Mouse (Mus musculus) c-Kit-positive CD71-positive TER-119-negative erythroid progenitor cells, embryonic 14.5 days (primary cell): ENCODE data around the gene Dnajc12.
"Not testable (repeated sequence)": the region's sequence is repeated elsewhere in the genome, so short reads cannot be mapped to it uniquely, and the experiment has no call there.

Experiments used
- DNase-seq: peaks from one replicate; pipeline ENCODE4 v3.0.0-alpha.2; 2013; ENCODE audit warnings: low read depth

Dnajc12 gene

DNA sequence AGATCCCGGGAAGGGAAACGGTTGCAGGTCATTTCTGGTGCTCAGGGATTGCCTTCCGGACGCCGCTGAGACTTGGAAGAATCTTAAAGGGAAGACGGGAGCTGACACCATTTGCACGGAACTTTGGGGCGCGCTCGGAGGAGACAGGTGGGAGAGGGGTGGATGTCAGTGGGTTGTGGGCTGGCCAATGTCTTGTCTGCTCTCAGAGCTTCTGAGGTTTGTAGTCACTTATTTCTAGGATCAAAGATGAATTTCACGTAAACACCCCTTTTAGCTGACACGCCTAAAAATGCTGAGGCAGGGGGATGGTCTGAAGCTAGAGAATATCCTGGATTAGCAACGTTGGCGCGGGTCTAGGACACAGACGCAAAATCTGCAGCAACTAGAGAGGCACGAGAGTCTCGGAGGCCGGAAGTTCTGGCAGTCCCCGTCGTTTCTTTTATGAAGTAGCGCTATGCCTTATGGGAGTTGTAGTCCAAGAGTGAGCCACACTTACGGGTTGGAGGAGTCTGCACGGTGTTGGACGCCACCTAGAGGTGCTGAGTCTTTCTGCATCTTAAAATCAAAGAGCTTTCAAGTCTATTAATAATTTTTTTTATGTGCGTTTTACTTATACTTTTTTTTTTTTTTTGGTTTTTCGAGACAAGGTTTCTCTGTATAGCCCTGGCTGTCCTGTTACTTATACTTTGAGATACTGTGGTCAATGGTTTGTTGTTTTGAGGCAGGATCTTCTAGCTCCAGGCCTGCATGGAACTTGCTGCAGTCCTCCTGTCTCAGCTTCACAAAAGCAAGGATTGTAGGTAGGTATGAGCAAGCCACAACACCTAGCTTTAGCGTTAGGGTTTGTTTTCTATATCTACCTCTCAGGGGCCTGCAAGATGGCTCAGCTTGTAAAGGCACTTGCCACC lies at the start of gene Dnajc12:
Dnajc12 (plus strand) TSS at position 72 of the 908 bp plus-strand sequence.
- peak; percentile 96 for DNase-seq

DNA sequence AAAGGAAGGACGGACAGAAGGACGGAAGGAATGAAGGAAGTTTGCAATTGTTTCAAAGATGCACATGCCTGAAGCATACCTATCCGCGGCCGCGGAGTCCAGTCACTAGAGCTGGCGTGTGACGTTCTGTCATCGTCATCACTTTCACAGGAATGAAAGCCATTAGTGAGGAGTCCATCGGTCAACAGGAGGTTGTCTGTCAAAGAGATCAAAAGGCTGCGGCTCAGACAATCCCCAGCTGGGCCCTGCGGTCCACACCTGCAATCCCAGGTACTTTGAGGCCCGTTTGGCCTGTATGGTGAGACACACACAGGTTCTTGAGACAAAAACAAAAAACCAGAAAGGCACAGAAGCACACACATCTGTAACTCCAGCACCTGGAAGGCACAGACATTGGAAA lies 45.3 kb upstream of the Dnajc12 start:
- DNase-seq: no peak

- no peak for DNase-seq
Measured at GRCm38 (mm10) chr10:63337326-63337725, 44.9 kb upstream of the Dnajc12 start.

GRCm38 (mm10) chr10:63337951-63338836 lies 44.0 kb upstream of the Dnajc12 start:
- no peak for DNase-seq

- peak; percentile 78 for DNase-seq
Measured at GRCm38 (mm10) chr10:63338914-63339643, 43.2 kb upstream of the Dnajc12 start.

DNA sequence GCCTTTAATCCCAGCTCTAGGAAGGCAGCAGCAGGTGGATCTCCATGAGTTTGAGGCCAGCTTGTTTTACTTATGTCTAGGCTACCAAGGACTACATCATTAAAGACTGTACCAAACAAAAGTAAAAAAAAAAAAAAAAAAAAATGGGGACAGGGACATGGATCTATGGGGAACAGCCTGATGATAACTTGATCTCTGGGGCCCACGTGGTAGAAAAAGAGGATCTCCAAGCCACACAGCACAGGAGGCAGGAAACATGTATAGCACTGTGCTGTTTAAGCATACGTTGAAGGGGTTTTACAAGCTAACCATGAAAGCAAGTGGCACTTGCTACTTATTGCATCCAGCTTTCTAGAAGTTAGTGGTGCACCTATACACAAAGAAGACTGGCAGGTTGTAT lies 40.9 kb upstream of the Dnajc12 start:
- no peak for DNase-seq

DNA sequence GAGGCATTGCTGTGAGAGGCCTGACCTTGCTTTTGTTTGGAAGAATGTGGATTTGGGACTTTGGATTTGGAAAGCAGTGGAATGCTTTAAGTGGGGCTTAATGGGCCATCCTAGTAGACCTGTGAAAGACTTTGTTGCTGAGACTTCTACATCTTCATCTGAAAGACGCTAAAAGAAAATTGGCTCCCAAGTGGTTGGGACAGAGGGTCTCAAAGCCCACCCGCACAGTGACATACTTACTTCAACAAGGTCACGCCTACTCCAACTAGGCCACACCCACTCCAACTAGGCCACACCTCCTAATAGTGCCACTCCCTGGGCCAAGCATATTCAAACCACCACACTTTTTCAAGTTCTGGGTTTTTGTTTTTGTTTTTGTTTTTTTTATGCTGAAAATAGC lies 37.5 kb upstream of the Dnajc12 start:
- no peak for DNase-seq

DNA sequence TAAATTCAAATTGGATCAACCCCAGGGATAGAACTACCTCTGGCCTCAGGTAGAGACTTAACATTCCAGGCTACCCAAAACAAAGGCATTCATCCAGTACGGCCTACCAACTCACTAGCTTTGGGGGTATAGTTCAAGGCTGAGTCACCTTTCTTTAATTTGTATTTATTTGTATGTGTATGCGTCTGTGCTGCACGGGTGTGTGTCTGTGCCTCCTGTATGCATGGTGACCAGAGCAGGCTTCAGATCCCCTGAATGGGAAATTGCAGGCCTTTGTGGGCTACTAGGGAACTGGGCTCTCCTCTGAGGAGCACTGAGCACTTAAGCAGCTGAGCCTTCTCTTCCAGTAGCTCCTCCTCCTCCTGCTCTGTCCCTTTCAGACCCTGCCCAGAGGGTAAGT lies 34.0 kb upstream of the Dnajc12 start:
- no peak for DNase-seq

DNA sequence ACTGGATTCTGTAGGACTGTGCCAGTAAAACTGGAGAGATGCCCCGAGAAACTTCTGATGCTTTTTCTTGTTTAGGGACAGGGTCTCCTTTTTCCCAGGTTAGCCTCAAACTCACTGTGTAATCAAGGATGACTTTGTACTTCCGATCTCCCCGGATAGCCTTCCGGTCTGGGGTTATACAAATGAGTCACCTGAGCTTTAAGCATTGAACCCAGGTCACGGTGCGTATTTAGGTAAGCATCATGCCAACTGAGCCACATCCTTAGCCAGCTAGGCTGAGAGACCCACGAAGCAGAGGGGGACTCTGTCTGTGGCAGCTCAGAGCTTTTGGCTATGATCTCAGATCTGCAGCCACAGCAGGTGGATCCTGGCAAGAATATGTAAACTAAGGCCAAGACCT lies 31.6 kb upstream of the Dnajc12 start:
- no peak for DNase-seq

- not testable (repeated sequence) for DNase-seq
Measured at GRCm38 (mm10) chr10:63351099-63351498, 31.1 kb upstream of the Dnajc12 start.

DNA sequence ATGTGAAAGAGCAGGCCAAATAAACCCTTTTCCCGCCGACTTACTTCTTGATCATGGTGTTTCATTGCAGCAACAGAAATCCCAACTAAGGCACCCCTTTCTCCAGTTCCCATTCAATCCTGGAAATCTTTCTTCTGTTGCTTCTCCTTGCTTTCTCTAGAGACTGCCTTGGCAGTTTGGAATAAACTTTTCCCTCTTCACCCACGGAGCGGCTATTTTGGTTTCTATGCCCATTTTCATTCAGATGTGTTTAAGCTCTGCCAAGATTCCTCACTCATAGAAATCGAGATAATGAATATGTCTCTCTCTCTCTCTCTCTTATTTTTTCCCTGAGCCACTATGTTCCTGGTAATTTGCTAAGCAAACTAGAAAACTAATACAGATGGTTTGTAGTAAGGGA lies 30.1 kb upstream of the Dnajc12 start:
- no peak for DNase-seq

GRCm38 (mm10) chr10:63360502-63360901 lies 21.7 kb upstream of the Dnajc12 start:
- no peak for DNase-seq

GRCm38 (mm10) chr10:63365918-63366455 lies 16.3 kb upstream of the Dnajc12 start:
- no peak for DNase-seq

- DNase-seq: no peak
Measured at GRCm38 (mm10) chr10:63367386-63367785, 14.9 kb upstream of the Dnajc12 start.

DNA sequence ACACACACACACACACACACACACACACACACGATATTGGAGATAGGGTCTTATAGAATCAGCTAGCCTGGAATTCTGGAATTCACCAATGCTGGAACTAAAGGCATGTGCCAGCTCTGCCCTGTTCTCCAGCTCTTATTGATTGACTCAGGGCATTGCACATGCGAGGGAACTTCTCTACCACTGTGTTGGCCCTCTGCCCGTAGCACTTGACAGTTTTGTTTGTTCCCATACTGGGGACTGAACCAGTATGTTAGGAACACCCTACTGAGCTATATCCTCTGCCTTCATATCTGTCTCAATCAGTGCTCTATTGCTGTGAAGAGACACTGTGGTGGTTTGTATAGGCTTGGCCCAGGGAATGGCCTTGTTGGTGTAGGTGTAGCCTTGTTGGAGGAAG lies 14.2 kb upstream of the Dnajc12 start:
- no peak for DNase-seq

GRCm38 (mm10) chr10:63376303-63376702 lies 5.9 kb upstream of the Dnajc12 start:
- no peak for DNase-seq

DNA sequence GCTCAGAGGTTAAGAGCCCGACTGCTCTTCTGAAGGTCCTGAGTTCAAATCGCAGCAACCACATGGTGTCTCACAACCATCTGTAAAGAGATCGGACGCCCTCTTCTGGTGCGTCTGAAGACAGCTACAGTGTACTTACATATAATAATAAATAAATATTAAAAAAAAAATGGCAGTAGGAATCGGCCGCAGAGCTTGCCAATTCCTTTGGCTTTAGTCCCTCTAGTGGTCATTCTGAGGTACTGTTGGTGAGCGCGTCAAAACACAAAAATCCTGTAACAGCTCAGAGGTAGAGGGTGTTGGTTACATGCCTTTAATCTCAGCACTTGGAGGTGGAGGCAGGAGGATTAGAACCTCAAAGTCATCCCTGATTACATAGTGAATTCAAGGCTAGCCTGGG lies 4.8 kb upstream of the Dnajc12 start:
- peak; percentile 68 for DNase-seq

GRCm38 (mm10) chr10:63378948-63379680 lies 3.1 kb upstream of the Dnajc12 start:
- DNase-seq: no peak

DNA sequence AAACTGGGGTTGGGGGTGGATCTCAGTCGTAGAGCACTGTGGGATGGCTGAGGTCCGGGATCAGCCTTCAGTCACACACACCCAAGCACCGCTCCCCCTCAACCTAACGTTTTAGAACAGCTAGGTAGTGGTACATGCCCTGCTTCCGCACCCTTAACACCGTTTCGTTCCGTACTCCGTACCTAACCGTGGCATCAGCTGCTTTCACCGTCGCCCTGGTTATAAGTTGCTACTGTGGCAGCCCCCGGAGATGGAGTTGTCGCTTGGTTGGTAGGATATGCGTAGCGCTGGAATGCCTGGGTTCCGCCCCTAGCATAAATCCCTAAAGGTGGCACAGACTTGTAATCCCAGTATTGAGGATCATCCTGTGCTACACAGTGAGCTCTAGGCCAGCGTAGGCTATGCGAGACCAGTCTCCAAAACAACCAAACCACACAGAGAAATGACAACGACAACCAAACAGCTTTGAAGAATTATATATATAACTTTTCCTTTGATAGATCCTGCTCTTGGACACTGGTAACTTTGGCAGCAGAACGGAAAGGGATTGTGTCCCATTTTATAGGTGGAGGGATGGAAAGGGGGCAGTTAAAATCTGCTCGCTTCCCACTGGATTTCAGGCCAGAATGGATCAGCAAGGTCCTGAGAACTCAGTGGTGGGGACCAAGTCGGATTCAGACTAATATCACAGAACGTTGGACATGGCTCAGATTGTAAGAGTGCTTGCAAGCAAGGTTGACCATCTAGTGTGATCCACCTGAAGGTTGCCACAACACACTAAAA lies 554 bp upstream of the Dnajc12 start, which contains the start of gene Sirt1:
Sirt1 (minus strand) TSS at position 207 of the 783 bp plus-strand sequence.
- DNase-seq: peak; percentile 11

- DNase-seq: peak; percentile 13
Measured at GRCm38 (mm10) chr10:63385897-63386296, 3.7 kb downstream of the Dnajc12 start.
